Mouse (Mus musculus) midbrain, postnatal 0 days (tissue): ENCODE data around the gene March10. TPM values are rescaled to one million over a fixed set of nuclear protein-coding genes. Genes with fewer than 3 reads are reported as not detected.

Experiments
- ATAC-seq: fragments of 200-750 bp; cut with Nextera tagmentation; 2 replicates; pipeline ENCODE4 v1.8.0; 2017; ENCODE audit warnings: moderate number of reproducible peaks, mild to moderate bottlenecking, moderate TSS enrichment, moderate library complexity; ENCODE audit not compliant: low FRiP score
- DNase-seq: peaks from one replicate; pipeline ENCODE4 v3.0.0-alpha.2; 2015; ENCODE audit warnings: low spot score
- H3K27ac ChIP-seq: fragments of 300-500 bp; sonication (generic); 2 replicates; pipeline ENCODE4 v1.5.1; 2014; ENCODE audit warnings: low read depth, mild to moderate bottlenecking, low read length, mixed read lengths
- H3K27me3 ChIP-seq: fragments of 300-500 bp; sonication (generic); 2 replicates; pipeline ENCODE4 v1.6.1; 2014; ENCODE audit warnings: low read length, control low read depth, mixed read lengths; ENCODE audit not compliant: insufficient read depth
- H3K36me3 ChIP-seq: fragments of 300-500 bp; sonication (generic); 2 replicates; pipeline ENCODE4 v1.6.1; 2014; ENCODE audit warnings: low read length, control low read depth, mixed read lengths; ENCODE audit not compliant: insufficient read depth
- H3K4me1 ChIP-seq: fragments of 300-500 bp; sonication (generic); 2 replicates; pipeline ENCODE4 v1.6.1; 2014; ENCODE audit warnings: mild to moderate bottlenecking, control low read depth, antibody characterized with exemption, low read length, mixed read lengths; ENCODE audit not compliant: insufficient read depth
- H3K4me2 ChIP-seq: fragments of 300-500 bp; sonication (generic); 2 replicates; pipeline ENCODE4 v1.6.1; 2014; ENCODE audit warnings: low read depth, mild to moderate bottlenecking, low read length, mixed read lengths; ENCODE audit not compliant: poor library complexity, severe bottlenecking
- H3K4me3 ChIP-seq: fragments of 300-500 bp; sonication (generic); 2 replicates; pipeline ENCODE4 v1.5.1; 2014; ENCODE audit warnings: low read depth, mild to moderate bottlenecking, low read length, moderate library complexity
- H3K9ac ChIP-seq: fragments of 300-500 bp; sonication (generic); replicated peaks from 2 replicates; pipeline ENCODE4 v1.6.1; 2014; ENCODE audit warnings: mild to moderate bottlenecking, low read length, moderate library complexity, mixed read lengths; ENCODE audit not compliant: poor library complexity, severe bottlenecking
- H3K9me3 ChIP-seq: fragments of 300-500 bp; sonication (generic); 2 replicates; pipeline ENCODE4 v1.6.1; 2016; ENCODE audit warnings: low read length, control low read depth
- CTCF ChIP-seq: IDR thresholded peaks from 2 replicates; pipeline ENCODE4 v1.5.1; 2016; ENCODE audit warnings: antibody characterized with exemption, mild to moderate bottlenecking
- WGBS: fragments of 180-500 bp; shearing (Covaris S2); extraction: QIAGEN DNeasy Blood & Tissue Kit; methylation state at CpG from one replicate; pipeline ENCODE4 v1.1.7; 2014; 5-methylcytosine and 5-hydroxymethylcytosine counted together
- polyA plus RNA-seq: library from polyadenylated mRNA; unstranded; fragments of >200 nt; fragmentation: Nextera tagmentation; extraction: Ambion mirVana; gene quantifications from 2 replicates; pipeline ENCODE4 v1.2.1, GENCODE M21; 2015
- total RNA-seq: library from RNA; depleted of rRNA; stranded (reverse); fragments of >200 nt; gene quantifications from 2 replicates; pipeline ENCODE4 v1.2.3, GENCODE M21; 2014

March10 gene
- total and polyA plus RNA-seq, 2 experiments from 2014 or later, result 0.69 to 0.77 TPM

- Histone ChIP-seq H3K4me3 (peak overlapping the region; percentile 58), H3K9ac (peak overlapping the region; percentile 30), H3K9me3 (no peaks in the 10 kb centered on the region), H3K27ac (peak overlapping the region; percentile 91), H3K4me1 (peaks cover 10% of the 10 kb centered on the region; the same call in 1 of the 2 replicates), H3K27me3 (no peaks in the 10 kb centered on the region), H3K4me2 (peak overlapping the region; percentile 79), H3K36me3 (no peaks in the 10 kb centered on the region)
- DNase-seq (peak; percentile 40), ATAC-seq (no peak)
- no peak for TF ChIP-seq CTCF
- 7% methylated on average over 12 of the region's 12 CpGs for WGBS
These were observed 92.0 kb downstream of the March10 start for GRCm38 (mm10) chr11:105364386-105365065.

- H3K4me1 ChIP-seq, result peaks cover 10% of the 10 kb centered on the region; the same call in 1 of the 2 replicates
- DNase-seq (peak; percentile 61), ATAC-seq (peak; percentile 77)
- WGBS, result 11% methylated on average over 12 of the region's 12 CpGs
- no peaks in the 10 kb centered on the region for H3K27me3 ChIP-seq
- H3K27ac ChIP-seq, result peak overlapping the region; percentile 91
- no peak for TF ChIP-seq CTCF
- H3K9me3 ChIP-seq, result no peaks in the 10 kb centered on the region
- no peaks in the 10 kb centered on the region for H3K36me3 ChIP-seq
- H3K4me3 ChIP-seq, result peak overlapping the region; percentile 58
- H3K4me2 ChIP-seq, result peak overlapping the region; percentile 79
- peak overlapping the region; percentile 77 for H3K9ac ChIP-seq
These were observed 92.7 kb downstream of the March10 start for GRCm38 (mm10) chr11:105363598-105364385.

GRCm38 (mm10) chr11:105362946-105363597 is 93.5 kb downstream of the March10 start:
- peak; percentile 84 for TF ChIP-seq CTCF
- under 1% methylated on average over 39 of the region's 40 CpGs for WGBS

GRCm38 (mm10) chr11:105362041-105362765 is 94.3 kb downstream of the March10 start:
- DNase-seq, result peak; percentile 26
- 77% methylated on average over 4 of the region's 4 CpGs for WGBS
- Histone ChIP-seq H3K4me3 (no peak overlapping the region), H3K27ac (no peak overlapping the region), H3K4me2 (no peak overlapping the region), H3K36me3 (no peaks in the 10 kb centered on the region), H3K27me3 (no peaks in the 10 kb centered on the region), H3K9ac (no peak overlapping the region), H3K9me3 (no peaks in the 10 kb centered on the region), H3K4me1 (peaks cover 10% of the 10 kb centered on the region; the same call in 1 of the 2 replicates)
- TF ChIP-seq CTCF, result no peak
- ATAC-seq, result no peak

More at GRCm38 (mm10) chr11:105362946-105363597, 93.5 kb downstream of the March10 start:
- Histone ChIP-seq H3K9me3 (no peaks in the 10 kb centered on the region), H3K4me2 (peak overlapping the region; percentile 79), H3K9ac (peak overlapping the region; percentile 77), H3K27me3 (no peaks in the 10 kb centered on the region), H3K27ac (peak overlapping the region; percentile 91), H3K36me3 (no peaks in the 10 kb centered on the region), H3K4me1 (peaks cover 10% of the 10 kb centered on the region; the same call in 1 of the 2 replicates), H3K4me3 (peak overlapping the region; percentile 58)
- DNase-seq (peak; percentile 80), ATAC-seq (peak; percentile 82)

- H3K4me1 ChIP-seq, result no peaks in the 10 kb centered on the region
- H3K9me3 ChIP-seq, result no peaks in the 10 kb centered on the region
- no peak overlapping the region for H3K4me2 ChIP-seq
- no peak overlapping the region for H3K9ac ChIP-seq
- no peaks in the 10 kb centered on the region for H3K36me3 ChIP-seq
- ATAC-seq, result no peak
- no peak overlapping the region for H3K4me3 ChIP-seq
- H3K27me3 ChIP-seq, result no peaks in the 10 kb centered on the region
- no peak for DNase-seq
- no peak overlapping the region for H3K27ac ChIP-seq
- TF ChIP-seq CTCF, result no peak
- 82% methylated on average over 7 of the region's 7 CpGs for WGBS
These were observed 100.2 kb downstream of the March10 start for GRCm38 (mm10) chr11:105356301-105356700.
